Mouse (Mus musculus) bone marrow, adult 2 months (tissue): ENCODE data around the gene Sh3pxd2b.

Experiments used
- CTCF ChIP-seq: fragments of 200-500 bp; IDR thresholded peaks from 2 replicates; pipeline ENCODE4 v1.5.1; 2011; ENCODE audit warnings: low read length, control low read depth; ENCODE audit not compliant: control insufficient read depth, insufficient read depth
- POLR2A ChIP-seq: fragments of 200-500 bp; IDR thresholded peaks from 2 replicates; pipeline ENCODE4 v1.6.1; 2011; ENCODE audit warnings: low read depth, mild to moderate bottlenecking, control low read depth, low read length, borderline replicate concordance; ENCODE audit not compliant: control insufficient read depth

- TF ChIP-seq POLR2A (no peak), CTCF (no peak)
Observed at GRCm38 (mm10) chr11:32320507-32321195, 27.0 kb upstream of the Sh3pxd2b start.
